In the genomic region with DNA sequence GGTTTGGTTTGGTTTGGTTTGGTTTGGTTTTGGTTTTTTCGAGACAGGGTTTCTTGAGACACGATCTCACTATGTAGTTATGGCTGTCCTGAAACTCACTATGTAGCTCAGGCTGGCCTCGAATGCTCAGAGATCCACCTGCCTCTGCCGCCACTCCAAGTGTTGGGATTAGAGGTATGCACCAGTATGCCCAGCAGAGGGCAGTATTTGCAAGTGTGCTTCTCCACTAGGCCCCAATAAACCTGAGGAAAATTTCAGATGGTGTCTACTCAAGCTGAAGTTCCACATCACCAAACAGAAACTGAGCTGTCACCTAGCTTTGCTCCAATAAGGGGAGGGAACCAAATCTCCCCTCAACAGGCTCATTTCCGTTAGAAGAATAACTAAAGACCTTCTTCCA, we compare ENCODE assay signal across 10 mouse cellular contexts. TPM values are rescaled to one million over a fixed set of nuclear protein-coding genes. Genes with fewer than 3 reads are reported as not detected.
A peak's percentile ranks its signal among the peaks of the same experiment; 100 is the strongest.
DNase-seq lines count a peak whose midpoint lies in the region; ATAC-seq and TF ChIP-seq lines count a peak whose summit lies in the region.
"Had no signal": no experiment of that assay in that cellular context is flagged by ENCODE, and none has a peak within 500 bp of the region (broad histone marks: within the 10 kb centered on the region; RNA-seq: fewer than 3 reads in every experiment).

No protein-coding gene starts in this region.

- no peaks in the 10 kb centered on the region for H3K9me3 ChIP-seq in heart, embryonic 12.5 days (replicated peaks)
- H3K9me3 ChIP-seq in lung, embryonic 14.5 days (ENCODE audit: low read depth, low read length), result no peaks in the 10 kb centered on the region
- H3K9me3 ChIP-seq in midbrain, embryonic 15.5 days, result no peaks in the 10 kb centered on the region
- H3K9me3 ChIP-seq: embryonic facial prominence, embryonic 13.5 days; limb, embryonic 15.5 days had no signal

- intact Hi-C loops in heart, postnatal 10 days (cut with DNase I), result no loop called here

- DNase-seq in heart, postnatal 10 days, result peak; percentile 3 to 26
- DNase-seq in CD4-positive, CD25-positive, alpha-beta regulatory T cell, adult 2 months (ENCODE audit: low read depth, low spot score), result peak; percentile 75
- peak; percentile 21 for DNase-seq in adrenal gland, postnatal 14 days
- DNase-seq in lung, embryonic 14.5 days, result peak; percentile 31
- peak; percentile 58 for DNase-seq in thymus, postnatal 4 days
- DNase-seq in right cerebral cortex, adult 18-20 months, result no peak

- TF ChIP-seq CTCF in lung, embryonic 14.5 days (IDR thresholded peaks at IDR 0.05; ENCODE audit: low read depth), result no peak

- H3K4me2 ChIP-seq in heart, embryonic 12.5 days, result no peak overlapping the region
- no peak overlapping the region for H3K4me2 ChIP-seq in lung, embryonic 14.5 days
- H3K4me2 ChIP-seq in midbrain, embryonic 15.5 days, result no peak overlapping the region
- H3K4me2 ChIP-seq: embryonic facial prominence, embryonic 13.5 days; limb, embryonic 15.5 days had no signal

- H3K27me3 ChIP-seq in heart, embryonic 12.5 days (replicated peaks), result no peaks in the 10 kb centered on the region; the same call in 1 of the 2 replicates
- H3K27me3 ChIP-seq in lung, embryonic 14.5 days (ENCODE audit: insufficient read depth, low read length), result no peaks in the 10 kb centered on the region
- H3K27me3 ChIP-seq in midbrain, embryonic 15.5 days (replicated peaks), result no peaks in the 10 kb centered on the region
- H3K27me3 ChIP-seq: embryonic facial prominence, embryonic 13.5 days; limb, embryonic 15.5 days had no signal

- 0 out of 2 replicates have a peak, but pooled peaks cover 5% of the 10 kb centered on the region for H3K4me1 ChIP-seq in heart, embryonic 12.5 days (replicated peaks)
- no peaks in the 10 kb centered on the region for H3K4me1 ChIP-seq in lung, embryonic 14.5 days (ENCODE audit: insufficient read depth)
- no peaks in the 10 kb centered on the region for H3K4me1 ChIP-seq in midbrain, embryonic 15.5 days
- H3K4me1 ChIP-seq: embryonic facial prominence, embryonic 13.5 days had no signal

- no peak for ATAC-seq in heart, embryonic 12.5 days (ENCODE audit: insufficient number of reproducible peaks, low FRiP score)
- ATAC-seq in lung, embryonic 14.5 days (ENCODE audit: insufficient read depth), result no peak
- no peak for ATAC-seq in midbrain, embryonic 15.5 days (replicated peaks)

- H3K9ac ChIP-seq in heart, embryonic 12.5 days, result no peak overlapping the region
- H3K9ac ChIP-seq in lung, embryonic 14.5 days, result no peak overlapping the region
- H3K9ac ChIP-seq in midbrain, embryonic 15.5 days, result no peak overlapping the region
- H3K9ac ChIP-seq: embryonic facial prominence, embryonic 13.5 days; limb, embryonic 15.5 days had no signal

- no peaks in the 10 kb centered on the region for H3K36me3 ChIP-seq in heart, embryonic 12.5 days
- H3K36me3 ChIP-seq in lung, embryonic 14.5 days (ENCODE audit: insufficient read depth), result no peaks in the 10 kb centered on the region
- H3K36me3 ChIP-seq in midbrain, embryonic 15.5 days (replicated peaks), result no peaks in the 10 kb centered on the region
- H3K36me3 ChIP-seq: embryonic facial prominence, embryonic 13.5 days; limb, embryonic 15.5 days had no signal

- no peak overlapping the region for H3K4me3 ChIP-seq in heart, embryonic 12.5 days
- H3K4me3 ChIP-seq in lung, embryonic 14.5 days (ENCODE audit: low read depth, low read length), result no peak overlapping the region
- H3K4me3 ChIP-seq in midbrain, embryonic 15.5 days, result no peak overlapping the region
- H3K4me3 ChIP-seq: embryonic facial prominence, embryonic 13.5 days; limb, embryonic 15.5 days had no signal

- 85% methylated on average over 5 of the region's 5 CpGs for WGBS in heart, embryonic 12.5 days
- WGBS in lung, embryonic 14.5 days, result 84% methylated on average over 5 of the region's 5 CpGs
- 93% methylated on average over 5 of the region's 5 CpGs for WGBS in midbrain, embryonic 15.5 days

- no peak overlapping the region for H3K27ac ChIP-seq in heart, embryonic 12.5 days (ENCODE audit: poor library complexity, severe bottlenecking)
- H3K27ac ChIP-seq in lung, embryonic 14.5 days (ENCODE audit: low read depth), result no peak overlapping the region
- no peak overlapping the region for H3K27ac ChIP-seq in midbrain, embryonic 15.5 days
- H3K27ac ChIP-seq: embryonic facial prominence, embryonic 13.5 days; limb, embryonic 15.5 days had no signal

RNA-seq across cellular contexts. Expression of a gene that starts 31.8 kb away (rescaled TPM):
- total RNA-seq in heart, postnatal 10 days (2021), result 1,000 to 10,000 TPM; 1,683 to 1,690 TPM
- polyA plus RNA-seq in heart, embryonic 12.5 days (2016; fragmentation: Nextera tagmentation; extraction: Ambion mirVana), result 1,310 and 1,336 TPM in 2 replicates
- total RNA-seq in adrenal gland, postnatal 14 days (2021), result 1,456 and 1,768 TPM in 2 replicates
- 1,824 and 2,015 TPM in 2 replicates for polyA plus RNA-seq in lung, embryonic 14.5 days (2014; fragmentation: Nextera tagmentation; extraction: Ambion mirVana)
- polyA plus RNA-seq in midbrain, embryonic 15.5 days (2015; fragmentation: Nextera tagmentation; extraction: Ambion mirVana), result 1,021 and 1,031 TPM in 2 replicates

RNA-seq across cellular contexts. Expression of a gene that starts 41.4 kb away (rescaled TPM):
- 1 to 10 TPM; 1.4 to 2.0 TPM for total RNA-seq in heart, postnatal 10 days (2021)
- 16.1 and 17.5 TPM in 2 replicates for polyA plus RNA-seq in heart, embryonic 12.5 days (2016; fragmentation: Nextera tagmentation; extraction: Ambion mirVana)
- 1.3 and 2.3 TPM in 2 replicates for total RNA-seq in adrenal gland, postnatal 14 days (2021)
- polyA plus RNA-seq in lung, embryonic 14.5 days (2014; fragmentation: Nextera tagmentation; extraction: Ambion mirVana), result 29.8 and 30.9 TPM in 2 replicates
- polyA plus RNA-seq in midbrain, embryonic 15.5 days (2015; fragmentation: Nextera tagmentation; extraction: Ambion mirVana), result 2.7 and 3.3 TPM in 2 replicates

RNA-seq across cellular contexts. Expression of a gene that starts 56.7 kb away (rescaled TPM):
- 100 to 1,000 TPM; 259 to 277 TPM for total RNA-seq in heart, postnatal 10 days (2021)
- polyA plus RNA-seq in heart, embryonic 12.5 days (2016; fragmentation: Nextera tagmentation; extraction: Ambion mirVana), result 572 and 579 TPM in 2 replicates
- total RNA-seq in adrenal gland, postnatal 14 days (2021), result 575 and 595 TPM in 2 replicates
- polyA plus RNA-seq in lung, embryonic 14.5 days (2014; fragmentation: Nextera tagmentation; extraction: Ambion mirVana), result 591 and 633 TPM in 2 replicates
- 274 and 297 TPM in 2 replicates for polyA plus RNA-seq in midbrain, embryonic 15.5 days (2015; fragmentation: Nextera tagmentation; extraction: Ambion mirVana)

RNA-seq across cellular contexts. Expression of a gene that starts 56.8 kb away (rescaled TPM):
- total RNA-seq in heart, postnatal 10 days (2021), result 10 to 100 TPM; 27.8 to 32.4 TPM
- polyA plus RNA-seq in heart, embryonic 12.5 days (2016; fragmentation: Nextera tagmentation; extraction: Ambion mirVana), result 56.2 and 56.8 TPM in 2 replicates
- 43.6 and 53.0 TPM in 2 replicates for total RNA-seq in adrenal gland, postnatal 14 days (2021)
- polyA plus RNA-seq in lung, embryonic 14.5 days (2014; fragmentation: Nextera tagmentation; extraction: Ambion mirVana), result 61.4 and 62.0 TPM in 2 replicates
- polyA plus RNA-seq in midbrain, embryonic 15.5 days (2015; fragmentation: Nextera tagmentation; extraction: Ambion mirVana), result 38.5 and 39.4 TPM in 2 replicates
